Mouse (Mus musculus) E14TG2a.4 (cell line): Measurements from ENCODE around the gene Hoxa5.

Experiments
- CTCF ChIP-seq: conservative IDR thresholded peaks from 2 replicates; pipeline ENCODE4 v1.5.1; 2014; ENCODE audit warnings: low read length
- NANOG ChIP-seq: IDR thresholded peaks from 2 replicates; pipeline ENCODE4 v1.6.1; 2014; ENCODE audit warnings: borderline replicate concordance, low read length, mixed read lengths
- POU5F1 ChIP-seq: IDR thresholded peaks from 2 replicates; pipeline ENCODE4 v1.6.1; 2014; ENCODE audit warnings: low read length, borderline replicate concordance

- no peak for TF ChIP-seq CTCF
- no peak for TF ChIP-seq NANOG
- TF ChIP-seq POU5F1, result no peak
Observed at GRCm38 (mm10) chr6:52168191-52169055, 36.0 kb downstream of the Hoxa5 start.
